Mouse (Mus musculus): ENCODE data around the gene B3gnt9.

The B3gnt9 gene

DNA sequence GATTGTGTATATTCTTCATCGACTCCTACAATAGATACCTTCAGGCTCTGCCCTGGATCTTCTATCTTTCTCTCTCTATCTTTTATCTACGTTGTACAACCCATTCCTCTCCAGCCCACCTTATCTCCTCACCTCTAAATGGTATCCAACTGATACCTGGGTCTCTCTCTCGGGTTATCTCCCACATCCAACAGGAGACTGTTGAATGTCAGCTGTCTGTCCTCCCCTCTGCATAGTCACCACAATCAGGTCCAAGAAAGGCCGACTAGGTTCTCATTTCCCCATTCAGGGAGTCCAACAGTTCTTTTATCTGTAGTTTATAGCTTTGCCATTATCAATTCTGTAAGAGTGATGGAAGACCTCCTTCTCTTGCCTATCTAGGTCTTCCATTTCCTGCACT lies 27.3 kb upstream of the B3gnt9 start:
- DNase-seq (ENCODE audit: low read depth, low spot score): no peak

DNA sequence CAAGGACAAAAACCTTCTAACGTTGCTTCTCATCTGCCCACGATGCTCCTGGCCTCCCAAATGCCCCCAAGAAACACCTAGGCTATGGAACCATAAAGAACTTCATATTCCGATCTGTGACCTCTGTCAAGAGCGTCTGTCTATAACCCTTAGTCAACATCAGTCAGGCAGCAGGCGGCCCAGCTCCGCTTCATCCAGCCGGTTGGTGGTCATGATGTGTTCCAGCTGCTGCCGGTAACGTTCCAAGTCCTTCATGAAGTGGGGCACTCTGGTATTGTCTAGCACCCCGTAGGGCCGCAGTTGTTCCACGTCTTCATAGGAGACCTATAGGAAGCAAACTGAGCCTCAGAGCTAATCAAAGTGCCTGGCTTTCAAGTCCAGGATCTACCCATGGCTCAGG lies 26.9 kb upstream of the B3gnt9 start:
- DNase-seq (ENCODE audit: low read depth, low spot score): no peak

DNA sequence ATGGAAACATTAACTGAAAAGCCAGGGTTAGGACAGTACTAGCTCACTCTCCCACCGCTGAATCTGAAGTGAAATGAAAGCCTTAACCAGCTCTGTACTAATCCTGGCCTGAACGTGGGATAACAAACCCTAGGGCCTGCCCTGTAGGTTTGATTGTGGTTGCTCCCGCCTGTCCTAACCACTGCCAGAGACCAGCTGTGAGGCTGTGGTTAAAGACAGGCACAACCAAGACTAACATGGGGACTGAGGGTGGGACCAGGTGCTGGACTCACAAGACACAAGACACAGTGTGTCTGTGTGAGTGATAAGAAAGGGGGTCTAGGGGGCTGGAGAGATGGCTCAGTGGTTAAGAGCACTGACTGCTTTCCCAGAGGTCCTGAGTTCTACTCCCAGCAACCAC lies 25.6 kb upstream of the B3gnt9 start:
- no peak for DNase-seq (ENCODE audit: low read depth, low spot score)

DNA sequence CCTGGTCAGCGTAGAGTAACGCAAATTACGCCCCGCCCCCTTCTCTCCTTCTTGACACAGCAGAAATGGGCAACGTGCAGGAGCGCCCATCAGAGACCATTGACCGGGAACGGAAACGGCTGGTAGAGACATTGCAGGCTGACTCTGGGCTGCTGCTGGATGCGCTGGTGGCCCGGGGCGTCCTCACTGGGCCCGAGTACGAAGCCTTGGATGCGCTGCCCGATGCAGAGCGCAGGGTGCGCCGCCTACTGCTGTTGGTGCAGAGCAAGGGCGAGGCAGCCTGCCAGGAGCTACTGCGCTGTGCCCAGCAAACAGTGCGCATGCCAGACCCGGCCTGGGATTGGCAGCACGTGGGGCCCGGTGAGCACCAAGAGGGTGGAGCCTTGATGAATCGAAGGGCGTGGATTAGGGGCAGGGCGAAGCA lies 24.0 kb upstream of the B3gnt9 start:
- no peak for DNase-seq (ENCODE audit: low read depth, low spot score)

DNA sequence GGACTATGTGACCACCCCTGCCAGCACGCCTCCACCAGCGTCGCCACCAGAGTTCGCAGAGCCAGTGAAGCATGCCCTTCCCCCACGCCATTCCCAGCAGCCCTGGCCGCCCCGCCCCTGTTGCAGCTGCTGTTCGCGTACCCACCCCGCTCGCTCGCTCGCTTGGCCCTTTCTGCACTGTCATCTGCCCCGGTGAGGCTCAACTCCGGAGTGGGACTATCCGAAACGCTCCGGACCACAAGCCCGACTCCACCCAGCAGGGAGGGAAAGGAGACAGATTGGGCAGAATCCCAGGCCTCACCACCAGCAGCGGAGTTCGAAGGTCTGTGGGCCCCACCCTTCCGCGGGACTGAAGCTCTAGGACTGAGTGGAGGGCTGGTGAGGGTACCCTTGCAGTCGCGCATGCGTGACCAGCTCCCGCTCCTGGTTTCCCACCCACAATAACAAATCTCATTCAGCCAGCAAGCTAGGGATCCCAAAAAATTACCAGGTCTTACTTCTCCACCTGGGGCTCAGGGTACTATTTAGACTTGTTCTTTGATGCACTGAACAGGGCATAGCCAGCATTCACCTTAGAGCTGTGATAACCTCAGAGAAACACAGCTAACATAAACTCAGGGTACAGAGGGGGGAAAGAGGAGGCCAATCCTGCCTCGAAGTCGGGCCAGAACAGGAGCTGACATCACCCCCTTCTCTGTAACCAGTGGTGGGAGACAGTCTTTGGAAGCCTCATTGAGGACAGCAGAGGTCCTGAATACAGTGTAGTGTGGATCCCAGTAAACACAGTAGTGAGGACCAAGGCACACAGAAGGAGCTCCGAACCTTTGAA lies 21.6 kb upstream of the B3gnt9 start:
- DNase-seq (ENCODE audit: low read depth, low spot score): no peak

DNA sequence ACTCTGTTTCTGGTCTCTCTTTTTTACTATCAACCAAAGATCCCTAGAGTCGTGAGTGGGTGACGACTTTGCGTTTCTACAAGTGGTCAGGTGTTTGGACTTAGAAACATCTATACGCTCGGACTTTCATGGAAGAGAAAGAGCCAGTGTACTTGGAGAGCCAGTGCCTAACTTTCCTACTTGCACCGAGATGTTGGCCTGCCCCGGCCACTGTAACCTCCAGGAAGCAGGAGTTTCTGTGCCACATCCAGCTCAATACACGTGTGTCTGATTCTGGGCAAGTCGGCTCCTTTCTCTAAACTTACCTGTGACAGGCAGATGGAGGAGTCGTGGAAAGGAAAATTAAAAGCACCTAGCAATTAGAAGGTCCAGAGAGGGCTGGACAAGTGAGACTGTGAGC lies 20.9 kb upstream of the B3gnt9 start, which contains the start of gene Nol3:
Gene Nol3, plus strand, starts transcription at position 301 of the 400 bp plus-strand sequence.
- no peak for DNase-seq (ENCODE audit: low read depth, low spot score)

DNA sequence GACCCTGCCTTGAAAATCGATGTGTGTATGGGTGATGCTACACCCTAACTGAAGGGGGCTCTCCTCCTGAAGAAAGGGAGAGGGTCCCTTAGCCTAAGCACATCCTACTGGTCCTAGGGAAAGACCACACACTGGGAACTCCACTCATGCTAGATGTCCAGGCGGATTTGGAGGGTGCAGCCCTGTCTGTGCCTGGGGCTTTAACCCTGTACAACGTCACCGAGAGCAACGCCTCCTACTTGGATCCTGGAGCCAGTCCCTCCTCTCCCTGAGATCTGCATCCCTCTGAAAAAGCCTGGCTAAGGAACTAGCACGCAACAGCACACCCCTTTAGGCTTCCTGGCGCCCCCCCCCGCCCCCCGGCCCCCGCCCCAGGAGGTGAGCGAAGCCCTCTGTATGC lies 20.4 kb upstream of the B3gnt9 start:
- no peak for DNase-seq (ENCODE audit: low read depth, low spot score)

DNA sequence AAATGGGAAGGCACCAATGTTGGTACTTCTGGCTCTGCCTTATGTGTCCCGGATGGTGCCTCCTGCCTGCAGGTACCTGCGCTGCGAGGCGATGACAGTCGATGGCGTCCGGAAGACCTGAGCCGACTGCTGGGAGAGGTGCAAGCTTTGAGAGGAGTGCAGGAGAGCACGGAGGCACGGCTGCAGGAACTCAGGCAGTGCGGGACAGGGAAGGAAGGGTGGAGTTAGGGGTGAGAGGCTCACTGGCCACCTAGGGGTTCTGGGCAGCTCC lies 15.9 kb upstream of the B3gnt9 start:
- no peak for DNase-seq (ENCODE audit: low read depth, low spot score)

DNA sequence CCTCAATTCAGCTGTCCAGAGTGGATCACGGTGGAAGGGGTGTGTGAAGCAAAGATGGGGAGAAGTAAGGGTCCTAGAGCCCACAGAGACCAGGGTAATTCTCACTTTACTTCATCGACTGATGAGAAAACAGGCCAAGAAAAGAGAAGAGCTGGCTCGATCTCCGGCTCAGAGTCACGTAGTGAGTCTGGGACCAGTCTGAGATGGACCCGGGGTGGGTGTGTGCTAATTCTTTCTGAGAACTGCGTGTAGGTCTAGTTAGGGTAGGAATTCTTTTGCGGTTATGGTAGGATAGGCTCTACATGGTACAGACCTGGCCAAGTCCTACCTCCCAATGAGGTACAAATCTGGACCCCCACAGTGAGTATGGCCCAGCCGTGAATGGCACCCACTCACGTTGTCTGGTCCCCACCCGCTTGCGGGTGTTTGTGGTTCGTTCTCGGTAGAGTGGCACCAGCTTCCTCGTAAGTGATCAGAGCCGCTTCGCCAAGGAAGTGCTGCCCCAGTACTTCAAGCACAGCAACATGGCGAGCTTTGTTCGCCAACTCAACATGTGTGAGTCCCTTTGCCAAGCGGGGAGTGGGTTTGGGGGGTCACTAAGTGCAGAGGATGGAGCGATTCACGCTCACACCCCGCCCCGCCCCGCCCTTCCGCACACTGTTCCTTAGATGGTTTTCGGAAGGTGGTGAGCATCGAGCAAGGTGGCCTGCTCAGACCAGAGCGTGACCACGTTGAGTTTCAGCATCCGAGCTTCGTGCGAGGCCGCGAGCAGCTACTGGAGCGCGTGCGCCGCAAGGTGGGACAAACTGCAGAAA lies 15.4 kb upstream of the B3gnt9 start:
- DNase-seq (ENCODE audit: low read depth, low spot score): no peak

DNA sequence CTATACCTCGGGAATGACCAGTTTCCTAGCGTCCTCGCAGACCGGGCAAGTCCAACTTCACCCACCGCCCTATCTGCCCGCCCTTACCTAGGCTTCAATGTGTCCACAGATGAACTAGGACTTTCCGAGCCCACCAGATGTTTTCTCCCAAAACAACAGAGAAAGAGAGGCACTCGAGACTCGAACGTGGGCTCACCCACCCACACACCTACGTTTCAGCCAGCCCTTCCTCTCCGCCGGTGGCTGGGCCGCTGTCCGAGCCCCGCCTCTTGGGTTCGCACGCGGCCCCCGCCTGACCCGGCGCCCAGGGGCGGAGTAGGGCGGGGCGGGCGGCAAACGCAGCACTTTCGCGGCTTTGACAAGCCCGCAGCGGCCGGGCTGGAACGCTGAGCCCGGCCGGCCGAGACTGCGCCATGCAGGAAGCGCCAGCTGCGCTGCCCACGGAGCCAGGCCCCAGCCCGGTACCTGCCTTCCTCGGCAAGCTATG lies 14.6 kb upstream of the B3gnt9 start, which contains the start of gene Hsf4:
Gene Hsf4, plus strand, starts transcription at position 341 of the 487 bp plus-strand sequence.
- no peak for DNase-seq (ENCODE audit: low read depth, low spot score)

DNA sequence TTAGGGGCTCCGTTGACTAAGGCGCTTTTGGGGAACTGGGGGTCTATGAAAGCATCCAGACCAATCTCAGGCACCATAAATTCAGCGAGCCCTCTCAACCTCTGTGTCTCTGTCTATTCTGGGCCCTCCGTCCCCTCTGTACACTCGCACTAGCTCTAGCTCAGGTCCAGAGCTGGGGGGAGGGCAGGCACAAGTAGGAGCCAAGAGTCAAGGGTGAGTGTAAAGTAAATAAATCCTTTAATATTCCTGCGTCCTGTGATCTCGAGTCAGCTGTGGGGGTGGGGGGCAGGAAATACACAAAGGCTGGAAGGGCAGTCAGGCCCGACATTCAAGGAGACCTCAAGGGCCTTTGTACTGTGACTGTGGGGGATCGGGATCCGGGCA lies 14.1 kb upstream of the B3gnt9 start:
- DNase-seq (ENCODE audit: low read depth, low spot score): no peak

DNA sequence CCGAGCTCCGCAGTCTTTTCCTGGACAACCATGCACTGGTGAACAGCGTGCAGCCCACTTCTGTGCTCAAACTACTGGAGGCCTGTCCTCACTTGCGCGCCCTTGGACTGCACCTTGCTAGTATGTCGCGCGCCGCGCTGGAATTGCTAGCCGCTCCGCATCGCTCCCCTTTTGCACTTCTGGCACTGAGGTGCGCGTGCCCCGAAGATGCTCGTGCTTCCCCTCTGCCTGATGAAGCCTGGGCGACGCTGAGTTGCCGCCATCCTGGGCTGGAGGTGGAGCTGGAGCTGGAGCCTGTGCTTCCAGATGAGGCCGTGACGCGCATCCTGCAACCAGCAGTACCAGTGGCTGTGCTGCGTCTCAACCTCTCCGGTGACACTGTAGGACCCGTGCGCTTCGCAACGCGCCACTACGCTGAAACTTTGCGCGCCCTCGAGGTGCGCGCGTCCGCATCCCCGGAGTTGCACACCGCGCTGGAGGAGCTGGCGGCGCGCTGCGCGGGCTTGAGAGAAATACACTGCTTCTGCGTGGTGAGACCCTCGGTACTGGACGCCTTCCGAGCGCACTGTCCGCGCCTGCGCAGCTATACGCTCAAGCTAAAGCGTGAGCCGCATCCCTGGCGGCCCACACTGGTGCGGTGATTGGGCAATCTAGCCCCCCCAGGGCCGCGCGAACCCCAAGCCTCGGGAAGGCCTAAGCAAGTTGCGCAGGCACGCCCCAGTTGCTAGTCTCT lies 13.6 kb upstream of the B3gnt9 start:
- DNase-seq (ENCODE audit: low read depth, low spot score): no peak

DNA sequence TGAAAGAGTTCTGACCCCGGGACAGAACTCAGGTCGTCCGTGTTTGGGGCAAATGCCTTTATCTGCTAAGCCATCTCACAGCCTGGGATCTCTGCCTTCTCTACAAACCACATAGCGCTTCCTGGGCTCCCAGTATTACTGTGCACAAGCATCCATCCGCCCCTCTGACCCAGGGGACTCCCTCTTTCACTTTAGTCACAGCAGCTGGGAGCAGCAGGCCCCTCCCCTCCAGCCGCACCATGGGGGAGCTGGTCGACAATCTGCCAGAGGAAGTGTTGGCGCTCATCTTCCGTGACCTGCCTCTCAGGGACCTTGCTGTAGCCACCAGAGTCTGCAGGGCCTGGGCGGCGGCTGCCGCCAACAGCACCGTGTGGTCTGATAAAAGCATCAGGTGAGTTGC lies 11.8 kb upstream of the B3gnt9 start:
- DNase-seq (ENCODE audit: low read depth, low spot score): no peak

DNA sequence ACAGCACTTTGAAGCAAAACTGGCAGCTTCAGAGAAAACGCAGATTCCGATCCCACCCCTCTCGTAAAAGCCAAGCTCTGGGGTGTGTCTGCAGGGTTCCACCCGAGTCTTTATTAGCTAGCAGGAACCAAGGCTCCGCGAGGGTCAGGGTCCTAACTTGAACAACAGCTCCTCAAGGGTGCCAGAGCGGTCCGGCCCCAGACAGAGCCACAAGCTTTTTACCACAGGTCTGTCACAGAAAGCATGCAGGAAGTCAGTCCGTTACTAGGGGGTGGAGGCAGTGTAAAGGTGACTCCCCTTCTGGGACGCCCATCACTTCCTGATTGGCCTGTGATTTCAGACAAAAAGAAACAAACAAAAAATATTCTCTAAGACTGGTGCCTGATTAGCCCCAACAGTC lies 10.2 kb upstream of the B3gnt9 start:
- no peak for DNase-seq (ENCODE audit: low read depth, low spot score)

DNA sequence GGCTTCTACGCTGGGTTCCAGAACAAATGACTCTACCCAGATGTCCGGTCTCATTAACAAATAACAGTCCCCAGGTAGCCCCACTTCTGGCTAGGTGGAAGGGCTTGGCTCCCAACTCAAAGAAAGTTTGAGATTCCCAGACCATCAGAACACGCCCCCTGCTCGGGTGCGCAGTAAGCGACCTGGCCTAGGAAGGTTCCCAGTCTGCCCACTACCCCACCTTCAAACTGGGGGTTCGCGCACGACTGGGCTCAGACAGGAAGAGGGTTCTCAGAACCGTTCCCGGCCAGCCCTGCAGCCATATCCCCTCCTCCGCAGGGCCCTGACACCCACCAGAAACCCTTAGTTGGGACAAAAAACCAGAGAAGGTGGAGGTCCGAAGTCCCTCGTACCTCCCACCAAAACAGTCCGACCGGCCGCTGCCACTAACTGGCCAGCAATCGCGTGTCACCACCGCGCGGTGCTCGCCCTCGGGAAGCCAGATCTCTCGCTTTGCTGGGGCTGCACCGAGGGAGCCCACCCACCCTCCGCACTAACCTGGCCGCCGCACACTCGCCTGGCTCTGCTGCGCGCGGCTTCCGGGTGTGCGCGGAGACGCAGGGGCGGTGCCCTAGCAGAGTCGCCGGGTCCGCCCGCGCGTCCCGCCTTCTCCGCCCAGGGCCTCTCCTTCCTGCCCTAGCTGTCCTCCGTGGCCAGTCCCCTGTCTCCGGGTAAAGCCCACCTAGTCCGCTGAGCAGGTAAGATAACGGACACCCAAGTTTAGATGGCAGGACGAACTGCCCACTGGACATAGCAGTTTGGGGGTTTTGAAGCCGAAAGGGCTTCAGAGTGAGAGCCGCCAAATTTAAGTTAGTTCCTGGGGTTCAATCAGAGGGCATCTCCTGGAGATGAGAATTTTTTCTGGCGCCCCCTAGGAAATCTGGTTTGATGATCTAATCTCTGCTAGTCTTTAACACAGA lies 9.3 kb upstream of the B3gnt9 start, which contains the start of the genes Tradd and Fbxl8:
Gene Tradd, minus strand, starts transcription at position 586 of the 959 bp plus-strand sequence.
Gene Fbxl8, plus strand, starts transcription at position 625 of the 959 bp plus-strand sequence.
- peak; percentile 57 for DNase-seq (ENCODE audit: low read depth, low spot score)

DNA sequence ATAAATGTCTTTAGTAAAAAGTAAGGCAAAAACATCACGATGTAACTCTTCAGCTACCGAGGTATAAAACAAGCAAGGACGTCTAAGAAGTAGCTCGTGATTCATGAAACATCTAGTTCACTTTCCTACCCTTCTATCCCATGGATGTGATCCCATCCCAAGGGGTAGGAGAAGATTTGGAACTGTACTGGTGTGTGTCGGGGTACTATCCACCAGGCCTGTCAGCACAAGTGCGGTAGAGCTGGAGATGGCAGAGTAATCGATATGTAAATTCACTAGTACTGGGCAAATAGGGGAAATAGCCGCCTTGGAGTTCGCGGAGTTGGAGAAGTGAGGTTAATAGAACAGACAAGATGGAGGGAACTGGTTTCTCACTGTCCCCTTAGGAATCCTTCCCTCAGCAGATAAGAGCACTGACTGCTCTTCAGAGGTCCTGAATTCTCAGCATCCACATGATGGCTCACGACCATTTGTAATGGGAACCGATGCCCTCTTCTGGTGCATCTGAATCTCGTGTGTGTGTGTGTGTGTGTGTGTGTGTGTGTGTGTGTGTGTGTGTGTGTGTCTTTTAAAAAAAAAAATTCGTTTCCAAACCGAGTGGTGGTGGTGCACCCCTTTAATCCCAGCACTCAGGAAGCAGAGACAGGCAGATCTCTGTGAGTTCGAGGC lies 8.4 kb upstream of the B3gnt9 start:
- DNase-seq (ENCODE audit: low read depth, low spot score): no peak

DNA sequence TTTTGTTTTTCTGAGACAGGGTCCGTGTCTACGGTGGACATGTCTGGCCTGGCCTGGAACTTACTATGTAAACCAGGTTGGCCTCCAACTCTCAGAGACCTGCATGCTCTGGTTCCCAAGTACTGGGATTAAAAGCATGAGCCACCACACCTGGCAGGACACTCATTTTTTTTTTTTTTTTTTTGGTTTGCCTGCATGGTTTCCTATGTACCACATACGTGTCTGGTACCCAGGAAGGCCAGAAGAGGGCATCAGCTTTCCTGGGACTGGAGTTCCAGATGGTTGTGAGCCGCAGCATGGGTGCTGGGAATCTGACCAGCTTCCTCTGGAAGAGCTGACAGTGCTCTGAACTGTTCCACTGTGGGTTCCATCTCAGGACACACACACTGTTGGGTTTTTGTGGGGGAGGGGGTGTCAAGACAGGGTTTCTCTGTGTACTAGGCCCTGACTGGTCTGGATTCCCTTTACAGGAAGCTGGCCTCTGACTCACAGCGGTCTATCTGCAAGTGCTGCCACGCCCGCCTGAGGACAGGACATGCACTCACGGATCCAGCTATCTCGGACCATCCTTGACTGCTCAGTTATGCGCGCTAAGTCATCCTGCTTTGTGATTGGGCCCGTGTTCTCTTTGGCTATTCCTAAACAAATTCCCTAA lies 6.5 kb upstream of the B3gnt9 start:
- DNase-seq (ENCODE audit: low read depth, low spot score): no peak

DNA sequence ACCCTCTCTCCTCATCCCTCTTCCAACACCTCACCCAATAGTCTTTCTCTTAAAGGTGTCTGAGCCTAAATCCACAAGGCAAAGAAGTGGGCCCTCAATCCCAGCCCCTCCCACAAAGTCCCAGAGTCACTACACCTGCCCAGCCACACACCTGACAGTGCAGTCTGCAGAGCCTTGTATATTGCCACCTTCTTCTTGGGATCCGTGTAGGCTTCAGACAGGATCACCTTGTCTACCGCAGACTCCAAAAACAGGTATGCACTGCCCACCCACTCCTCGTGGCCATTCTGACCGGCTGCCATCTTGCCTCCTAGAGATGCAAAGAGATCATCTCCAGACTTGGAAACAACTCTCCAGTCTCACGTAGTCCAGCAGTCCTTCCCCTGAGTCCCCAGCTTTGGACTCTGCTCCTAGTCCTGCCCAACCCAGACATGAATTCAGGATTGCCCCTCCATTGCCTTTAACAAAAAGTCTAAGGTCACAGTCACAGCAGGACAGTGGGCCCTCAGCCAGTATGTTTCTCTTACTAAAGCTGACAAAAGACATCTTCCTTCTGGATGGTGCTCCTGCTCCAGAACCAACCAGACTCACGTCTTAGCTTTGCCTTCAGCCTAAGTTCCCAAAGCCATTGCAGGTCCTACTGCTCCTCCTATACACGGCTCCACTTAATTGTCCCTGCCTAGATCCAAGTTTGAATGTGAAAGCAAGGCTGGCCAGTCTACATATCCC lies 5.6 kb upstream of the B3gnt9 start:
- no peak for DNase-seq (ENCODE audit: low read depth, low spot score)

DNA sequence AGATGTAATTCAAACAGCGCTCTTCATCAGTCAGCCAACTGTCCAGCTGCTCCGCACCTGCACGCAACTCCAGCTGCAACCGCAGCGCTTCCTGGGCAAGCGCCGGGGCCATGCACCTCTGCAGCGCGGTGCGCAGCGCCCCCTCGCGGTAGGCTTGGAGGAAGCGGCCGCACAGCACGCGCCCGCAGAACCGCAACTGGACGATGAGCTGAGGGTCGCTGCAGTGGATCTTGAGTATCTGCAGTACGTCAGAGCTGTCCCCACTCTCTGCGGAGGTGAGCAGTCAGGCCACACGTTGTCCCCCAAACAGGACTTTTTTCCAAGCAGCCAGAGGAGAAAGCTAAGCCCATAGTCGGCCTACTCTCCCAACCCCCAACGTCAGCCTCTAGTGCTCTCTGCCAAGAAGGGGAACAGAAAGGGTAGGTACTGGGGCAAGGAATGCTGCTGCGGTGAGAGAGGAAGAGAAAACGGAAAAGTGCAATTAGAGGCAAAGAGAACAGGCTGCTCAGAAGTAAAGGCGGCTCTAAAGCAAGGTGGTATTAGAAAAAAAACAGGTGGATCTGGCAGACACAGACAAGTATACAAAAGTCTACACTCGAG lies 4.9 kb upstream of the B3gnt9 start:
- peak; percentile 59 for DNase-seq (ENCODE audit: low read depth, low spot score)

All from c-Kit-negative CD71-positive TER-119-positive erythroid progenitor cells, embryonic 14.5 days (primary cell).